Mouse (Mus musculus) CH12.LX (cell line): ENCODE results near the gene Nol3. TPM values are rescaled to one million over a fixed set of nuclear protein-coding genes. Genes with fewer than 3 reads are reported as not detected.

Source experiments
- DNase-seq: peaks from one replicate; pipeline ENCODE4 v3.0.0-alpha.2; 2013; ENCODE audit errors: extremely low read depth
- H3K27ac ChIP-seq: 2 replicates; pipeline ENCODE4 v1.5.1; 2012; ENCODE audit warnings: low read depth, mild to moderate bottlenecking, control low read depth, moderate library complexity; ENCODE audit not compliant: insufficient read depth
- H3K27me3 ChIP-seq: replicated peaks from 2 replicates; pipeline ENCODE3; 2012; ENCODE audit warnings: inconsistent platforms
- H3K36me3 ChIP-seq, 2 experiments: replicated peaks in 1 of 2; 2 replicates each; pipeline versions ENCODE3 to v1.6.1; 2012; ENCODE audit warnings: inconsistent platforms in 1 of 2, low read length in 1 of 2, mild to moderate bottlenecking in 1 of 2, mixed read lengths in 1 of 2, moderate library complexity in 1 of 2; ENCODE audit not compliant: control insufficient read depth in 1 of 2, insufficient read depth in 1 of 2
- H3K4me1 ChIP-seq, 2 experiments: 2 replicates each; pipeline ENCODE4 v1.6.1; 2012; ENCODE audit warnings: inconsistent platforms in 1 of 2, moderate library complexity in 1 of 2; ENCODE audit not compliant: insufficient read depth in 2 of 2, control insufficient read depth in 1 of 2
- H3K4me2 ChIP-seq: 2 replicates; pipeline ENCODE4 v1.6.1; 2012; ENCODE audit warnings: low read depth, mild to moderate bottlenecking, control low read depth; ENCODE audit not compliant: poor library complexity, insufficient read depth, severe bottlenecking
- H3K4me3 ChIP-seq, 3 experiments: fragments of 150-350 bp in 1 of 3; sonication (generic) in 1 of 3; replicated peaks in 1 of 3; 2 replicates each; pipeline versions ENCODE3 to v1.5.1; 2011 to 2012; ENCODE audit warnings: low read depth in 2 of 3, low read length in 2 of 3, mild to moderate bottlenecking in 2 of 3, moderate library complexity in 2 of 3, control low read depth in 1 of 3, improper control_type of control experiment in 1 of 3, inconsistent platforms in 1 of 3, mixed read lengths in 1 of 3; ENCODE audit not compliant: poor library complexity in 1 of 3
- H3K79me2 ChIP-seq: replicated peaks from 2 replicates; pipeline ENCODE4 v1.6.1; 2012; ENCODE audit warnings: mild to moderate bottlenecking, moderate library complexity; ENCODE audit not compliant: control insufficient read depth, poor library complexity, insufficient read depth, severe bottlenecking; ENCODE audit errors: extremely low read depth
- H3K9ac ChIP-seq: 2 replicates; pipeline ENCODE4 v1.6.1; 2012; ENCODE audit warnings: low read depth, mild to moderate bottlenecking, control low read depth, moderate library complexity; ENCODE audit not compliant: insufficient read depth
- H3K9me3 ChIP-seq: replicated peaks from 2 replicates; pipeline ENCODE3; 2012; ENCODE audit warnings: low read length, inconsistent platforms, mixed read lengths
- BHLHE40 ChIP-seq: IDR thresholded peaks from 2 replicates; pipeline ENCODE4 v1.6.1; 2011; ENCODE audit warnings: mild to moderate bottlenecking, low read depth, low read length, improper control_type of control experiment
- CHD2 ChIP-seq: IDR thresholded peaks from 2 replicates; pipeline ENCODE4 v1.6.1; 2011; ENCODE audit warnings: low read length, improper control_type of control experiment
- CTCF ChIP-seq, 2 experiments: IDR thresholded peaks in 1 of 2; conservative IDR thresholded peaks in 1 of 2; 2 replicates each; pipeline ENCODE4 v1.5.1; 2011 to 2012; ENCODE audit warnings: low read depth in 2 of 2, low read length in 2 of 2, improper control_type of control experiment in 1 of 2, inconsistent platforms in 1 of 2, mild to moderate bottlenecking in 1 of 2, moderate library complexity in 1 of 2
- E2F4 ChIP-seq: IDR thresholded peaks from 2 replicates; pipeline ENCODE4 v1.6.1; 2011; ENCODE audit warnings: low read depth, low read length, improper control_type of control experiment; ENCODE audit not compliant: insufficient replicate concordance
- EP300 ChIP-seq: IDR thresholded peaks from 2 replicates; pipeline ENCODE4 v1.6.1; 2011; ENCODE audit warnings: low read length, improper control_type of control experiment
- ETS1 ChIP-seq: conservative IDR thresholded peaks from 2 replicates; pipeline ENCODE4 v1.6.1; 2012; ENCODE audit warnings: low read depth, mild to moderate bottlenecking, inconsistent platforms, low read length, improper control_type of control experiment, moderate library complexity
- GABPA ChIP-seq: IDR thresholded peaks from 2 replicates; pipeline ENCODE4 v1.6.1; 2012; ENCODE audit warnings: low read depth, low read length, improper control_type of control experiment, inconsistent platforms; ENCODE audit not compliant: insufficient replicate concordance
- HCFC1 ChIP-seq: IDR thresholded peaks from 2 replicates; pipeline ENCODE4 v1.6.1; 2012; ENCODE audit warnings: low read depth, mild to moderate bottlenecking, inconsistent platforms, low read length, improper control_type of control experiment
- MAFK ChIP-seq: IDR thresholded peaks from 2 replicates; pipeline ENCODE4 v1.6.1; 2011; ENCODE audit warnings: low read length, improper control_type of control experiment; ENCODE audit not compliant: insufficient replicate concordance
- MAX ChIP-seq: IDR thresholded peaks from 2 replicates; pipeline ENCODE4 v1.6.1; 2011; ENCODE audit warnings: low read length, improper control_type of control experiment
- MXI1 ChIP-seq: IDR thresholded peaks from 2 replicates; pipeline ENCODE4 v1.6.1; 2011; ENCODE audit warnings: mild to moderate bottlenecking, low read depth, low read length, improper control_type of control experiment
- POLR2AphosphoS2 ChIP-seq: IDR thresholded peaks from 2 replicates; pipeline ENCODE4 v1.6.1; 2011; ENCODE audit warnings: low read depth, low read length, improper control_type of control experiment
- RAD21 ChIP-seq: IDR thresholded peaks from 2 replicates; pipeline ENCODE4 v1.6.1; 2011; ENCODE audit warnings: low read depth, mild to moderate bottlenecking, low read length, improper control_type of control experiment, moderate library complexity
- RCOR1 ChIP-seq: conservative IDR thresholded peaks from 2 replicates; pipeline ENCODE4 v1.6.1; 2012; ENCODE audit warnings: low read depth, mild to moderate bottlenecking, inconsistent platforms, low read length, improper control_type of control experiment
- SIN3A ChIP-seq: IDR thresholded peaks from 2 replicates; pipeline ENCODE4 v1.6.1; 2012; ENCODE audit warnings: low read length, improper control_type of control experiment, inconsistent platforms
- SMC3 ChIP-seq: IDR thresholded peaks from 2 replicates; pipeline ENCODE4 v1.6.1; 2011; ENCODE audit warnings: low read depth, low read length, improper control_type of control experiment
- TBP ChIP-seq: conservative IDR thresholded peaks from 2 replicates; pipeline ENCODE4 v1.6.1; 2011; ENCODE audit warnings: low read depth, low read length, improper control_type of control experiment
- TCF12 ChIP-seq: IDR thresholded peaks from 2 replicates; pipeline ENCODE4 v1.6.1; 2014; ENCODE audit warnings: low read depth, mild to moderate bottlenecking, inconsistent platforms, low read length, improper control_type of control experiment
- UBTF ChIP-seq: IDR thresholded peaks from 2 replicates; pipeline ENCODE4 v1.6.1; 2012; ENCODE audit warnings: low read depth, mild to moderate bottlenecking, inconsistent platforms, low read length, improper control_type of control experiment, moderate library complexity
- USF2 ChIP-seq: conservative IDR thresholded peaks from 2 replicates; pipeline ENCODE4 v1.6.1; 2011; ENCODE audit warnings: low read depth, low read length, improper control_type of control experiment
- ZKSCAN1 ChIP-seq: IDR thresholded peaks from 2 replicates; pipeline ENCODE4 v1.6.1; 2012; ENCODE audit warnings: low read depth, inconsistent platforms, low read length, improper control_type of control experiment, borderline replicate concordance
- ZMIZ1 ChIP-seq: IDR thresholded peaks from 2 replicates; pipeline ENCODE4 v1.6.1; 2012; ENCODE audit warnings: low read depth, mild to moderate bottlenecking, inconsistent platforms, low read length, improper control_type of control experiment
- ZNF384 ChIP-seq: IDR thresholded peaks from 2 replicates; pipeline ENCODE4 v1.6.1; 2012; ENCODE audit warnings: low read depth, low read length, improper control_type of control experiment, inconsistent platforms
- dilution Hi-C: fragments of 300-500 bp; cut with MboI; formaldehyde crosslinking; loops from 2 replicates; pipeline ENCODE4 v1.14.3; 2020; ENCODE audit warnings: low sequenced_read_pairs; ENCODE audit not compliant: extremely low pct_unique_long_range_greater_than_20kb, extremely low pct_ligation_motif_present
- in situ Hi-C: fragments of 300-500 bp; cut with MboI; formaldehyde crosslinking; loops from 3 replicates; pipeline ENCODE4 v1.14.3; 2019; ENCODE audit warnings: low sequenced_read_pairs, low pct_ligation_motif_present, low pct_unique_long_range_greater_than_20kb, mixed read lengths
- polyA plus RNA-seq: library from polyadenylated mRNA; unstranded; fragments of >175 nt; gene quantifications from 2 replicates; pipeline ENCODE4 v1.2.1, GENCODE M21; 2012; ENCODE audit warnings: low read depth; ENCODE audit not compliant: insufficient read length
- total RNA-seq, 2 experiments: library from RNA; depleted of rRNA; stranded (reverse); fragments of 300-350 nt in 1 of 2; fragments of >200 nt in 1 of 2; gene quantifications; 2 replicates each; pipeline ENCODE4 v1.2.3; 2012 to 2014

The Nol3 gene
- total and polyA plus RNA-seq, 3 experiments = 0.31 to 0.34 TPM; not detected in 1

- no peaks in the 10 kb centered on the region for H3K9me3 ChIP-seq
- dilution Hi-C loops (no loop called here), in situ Hi-C loops (no loop called here)
- H3K4me3 ChIP-seq = no peak overlapping the region
- DNase-seq = no peak
- no peak for TF ChIP-seq MXI1
- no peak for TF ChIP-seq E2F4
- no peak for TF ChIP-seq SMC3
- TF ChIP-seq RCOR1 = no peak
- no peak for TF ChIP-seq UBTF
- TF ChIP-seq MAX = no peak
- no peak for TF ChIP-seq POLR2AphosphoS2
- no peak for TF ChIP-seq HCFC1
- TF ChIP-seq MAFK = no peak
- TF ChIP-seq ZKSCAN1 = no peak
- TF ChIP-seq CTCF (conservative IDR thresholded peaks at IDR 0.05 in 1 of 2, IDR thresholded peaks at IDR 0.05 in 1 of 2; ENCODE audit: low read depth in 2 of 2, low read length in 2 of 2) = no peak
- TF ChIP-seq ZMIZ1 = no peak
- TF ChIP-seq ZNF384 = no peak
- TF ChIP-seq BHLHE40 = no peak
- no peak for TF ChIP-seq EP300
- no peak for TF ChIP-seq CHD2
- no peak for TF ChIP-seq ETS1
- TF ChIP-seq RAD21 = no peak
- TF ChIP-seq GABPA = no peak
- TF ChIP-seq SIN3A = no peak
- no peak overlapping the region for H3K27ac ChIP-seq
- no peaks in the 10 kb centered on the region for H3K79me2 ChIP-seq
- no peak overlapping the region for H3K9ac ChIP-seq
- peaks cover 47 to 81% of the 10 kb centered on the region in 2 experiments for H3K36me3 ChIP-seq
- H3K4me2 ChIP-seq = no peak overlapping the region
- H3K4me1 ChIP-seq = peaks cover 0 to 3% of the 10 kb centered on the region in 2 experiments; a peak in 1 of 4 replicates
- no peaks in the 10 kb centered on the region for H3K27me3 ChIP-seq
Measured at GRCm38 (mm10) chr8:105237442-105238142, 38.3 kb upstream of the Nol3 start.

- in situ Hi-C loops = no loop called here
- DNase-seq = no peak
- Histone ChIP-seq H3K79me2 (no peaks in the 10 kb centered on the region), H3K36me3 (peaks cover 35 to 81% of the 10 kb centered on the region in 2 experiments), H3K9me3 (no peaks in the 10 kb centered on the region), H3K4me2 (no peak overlapping the region), H3K4me3 (no peak overlapping the region), H3K4me1 (no peaks in the 10 kb centered on the region), H3K27ac (no peak overlapping the region), H3K27me3 (no peaks in the 10 kb centered on the region), H3K9ac (no peak overlapping the region)
- dilution Hi-C loops = no loop called here
- no peak for TF ChIP-seq TBP
- TF ChIP-seq USF2 = no peak
- no peak for TF ChIP-seq MAX
- no peak for TF ChIP-seq TCF12
- no peak for TF ChIP-seq EP300
Measured at GRCm38 (mm10) chr8:105241016-105241415, 34.9 kb upstream of the Nol3 start.
